Mouse (Mus musculus): ENCODE results near the gene Pdcd2. TPM values are rescaled to one million over a fixed set of nuclear protein-coding genes. Genes with fewer than 3 reads are reported as not detected.

Pdcd2 gene
- polyA plus RNA-seq (2012; rRNA removed), result 57.8 and 75.1 TPM in 2 replicates

GRCm38 (mm10) chr17:15526986-15527810, at the start of gene Pdcd2:
Gene Pdcd2, minus strand, starts transcription at chr17:15527301.
- DNase-seq, result peak; percentile 95
- 1% methylated on average over 55 of the region's 55 CpGs for WGBS
- TF ChIP-seq POLR2A (IDR thresholded peaks at IDR 0.05; ENCODE audit: control insufficient read depth, extremely low read depth, insufficient read depth, low read length, poor library complexity), result peak; percentile 73
- peak; percentile 53; the same call in 1 of the 2 replicates for TF ChIP-seq CTCF (IDR thresholded peaks at IDR 0.05; ENCODE audit: borderline replicate concordance, control insufficient read depth, extremely low read depth, insufficient read depth, low read length, poor library complexity)
- Histone ChIP-seq H3K36me3 (ENCODE audit: control insufficient read depth, insufficient read depth, low read length) (peaks cover 15% of the 10 kb centered on the region), H3K4me3 (ENCODE audit: control insufficient read depth, insufficient read depth, low read length) (peak within 1 kb of the TSS; percentile 84), H3K27ac (ENCODE audit: control insufficient read depth, insufficient read depth, low read length) (peak within 1 kb of the TSS; percentile 69), H3K4me1 (replicated peaks; ENCODE audit: control insufficient read depth, insufficient read depth, low read length) (peaks cover 6% of the 10 kb centered on the region), H3K27me3 (ENCODE audit: control insufficient read depth, insufficient read depth, low read length) (no peaks in the 10 kb centered on the region)

DNA sequence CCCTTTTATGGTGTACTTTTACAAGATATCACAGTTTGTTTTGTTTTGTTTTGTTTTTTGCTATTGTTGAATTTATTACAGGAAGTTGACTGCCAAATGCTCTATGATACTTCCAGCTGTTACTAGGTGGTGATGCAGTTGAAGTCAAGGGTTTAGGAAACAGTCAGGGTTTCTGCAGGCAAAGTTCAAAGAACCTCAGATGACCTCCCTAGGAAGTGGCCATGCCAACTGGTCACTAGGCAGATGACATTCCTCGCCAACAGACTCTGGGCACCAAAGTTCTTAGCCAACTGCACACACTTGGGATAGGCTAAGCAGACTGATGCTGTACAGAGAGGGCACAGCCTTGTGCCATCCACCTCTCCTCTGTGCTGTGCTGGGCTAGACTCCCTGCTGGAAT, 48.0 kb upstream of the Pdcd2 start:
- no peak overlapping the region for H3K27ac ChIP-seq (ENCODE audit: control insufficient read depth, insufficient read depth, low read length)
- H3K36me3 ChIP-seq (ENCODE audit: control insufficient read depth, insufficient read depth, low read length), result no peaks in the 10 kb centered on the region
- no peak overlapping the region for H3K4me3 ChIP-seq (ENCODE audit: control insufficient read depth, insufficient read depth, low read length)
- TF ChIP-seq POLR2A (IDR thresholded peaks at IDR 0.05; ENCODE audit: control insufficient read depth, extremely low read depth, insufficient read depth, low read length, poor library complexity) (no peak), CTCF (IDR thresholded peaks at IDR 0.05; ENCODE audit: borderline replicate concordance, control insufficient read depth, extremely low read depth, insufficient read depth, low read length, poor library complexity) (no peak)
- H3K4me1 ChIP-seq (replicated peaks; ENCODE audit: control insufficient read depth, insufficient read depth, low read length), result no peaks in the 10 kb centered on the region
- DNase-seq, result no peak
- WGBS, result 79% methylated on average over 1 of the region's 1 CpGs
- no peaks in the 10 kb centered on the region; the same call in 1 of the 2 replicates for H3K27me3 ChIP-seq (ENCODE audit: control insufficient read depth, insufficient read depth, low read length)

GRCm38 (mm10) chr17:15566908-15567307, 39.8 kb upstream of the Pdcd2 start:
- TF ChIP-seq POLR2A (IDR thresholded peaks at IDR 0.05; ENCODE audit: control insufficient read depth, extremely low read depth, insufficient read depth, low read length, poor library complexity), result no peak
- TF ChIP-seq CTCF (IDR thresholded peaks at IDR 0.05; ENCODE audit: borderline replicate concordance, control insufficient read depth, extremely low read depth, insufficient read depth, low read length, poor library complexity), result no peak
- H3K27me3 ChIP-seq (ENCODE audit: control insufficient read depth, insufficient read depth, low read length), result no peaks in the 10 kb centered on the region
- no peak for DNase-seq
- H3K4me1 ChIP-seq (replicated peaks; ENCODE audit: control insufficient read depth, insufficient read depth, low read length), result peaks cover 6% of the 10 kb centered on the region
- 86% methylated on average over 5 of the region's 5 CpGs for WGBS
- H3K36me3 ChIP-seq (ENCODE audit: control insufficient read depth, insufficient read depth, low read length), result no peaks in the 10 kb centered on the region
- no peak overlapping the region for H3K4me3 ChIP-seq (ENCODE audit: control insufficient read depth, insufficient read depth, low read length)
- no peak overlapping the region for H3K27ac ChIP-seq (ENCODE audit: control insufficient read depth, insufficient read depth, low read length)

- peaks cover 6% of the 10 kb centered on the region for H3K4me1 ChIP-seq (replicated peaks; ENCODE audit: control insufficient read depth, insufficient read depth, low read length)
- WGBS, result 48% methylated on average over 12 of the region's 12 CpGs
- no peaks in the 10 kb centered on the region for H3K36me3 ChIP-seq (ENCODE audit: control insufficient read depth, insufficient read depth, low read length)
- no peak for DNase-seq
- TF ChIP-seq POLR2A (IDR thresholded peaks at IDR 0.05; ENCODE audit: control insufficient read depth, extremely low read depth, insufficient read depth, low read length, poor library complexity) (no peak), CTCF (IDR thresholded peaks at IDR 0.05; ENCODE audit: borderline replicate concordance, control insufficient read depth, extremely low read depth, insufficient read depth, low read length, poor library complexity) (no peak)
- no peaks in the 10 kb centered on the region for H3K27me3 ChIP-seq (ENCODE audit: control insufficient read depth, insufficient read depth, low read length)
- no peak overlapping the region for H3K27ac ChIP-seq (ENCODE audit: control insufficient read depth, insufficient read depth, low read length)
- no peak overlapping the region for H3K4me3 ChIP-seq (ENCODE audit: control insufficient read depth, insufficient read depth, low read length)
These were observed 37.8 kb upstream of the Pdcd2 start for GRCm38 (mm10) chr17:15564928-15565300.

DNA sequence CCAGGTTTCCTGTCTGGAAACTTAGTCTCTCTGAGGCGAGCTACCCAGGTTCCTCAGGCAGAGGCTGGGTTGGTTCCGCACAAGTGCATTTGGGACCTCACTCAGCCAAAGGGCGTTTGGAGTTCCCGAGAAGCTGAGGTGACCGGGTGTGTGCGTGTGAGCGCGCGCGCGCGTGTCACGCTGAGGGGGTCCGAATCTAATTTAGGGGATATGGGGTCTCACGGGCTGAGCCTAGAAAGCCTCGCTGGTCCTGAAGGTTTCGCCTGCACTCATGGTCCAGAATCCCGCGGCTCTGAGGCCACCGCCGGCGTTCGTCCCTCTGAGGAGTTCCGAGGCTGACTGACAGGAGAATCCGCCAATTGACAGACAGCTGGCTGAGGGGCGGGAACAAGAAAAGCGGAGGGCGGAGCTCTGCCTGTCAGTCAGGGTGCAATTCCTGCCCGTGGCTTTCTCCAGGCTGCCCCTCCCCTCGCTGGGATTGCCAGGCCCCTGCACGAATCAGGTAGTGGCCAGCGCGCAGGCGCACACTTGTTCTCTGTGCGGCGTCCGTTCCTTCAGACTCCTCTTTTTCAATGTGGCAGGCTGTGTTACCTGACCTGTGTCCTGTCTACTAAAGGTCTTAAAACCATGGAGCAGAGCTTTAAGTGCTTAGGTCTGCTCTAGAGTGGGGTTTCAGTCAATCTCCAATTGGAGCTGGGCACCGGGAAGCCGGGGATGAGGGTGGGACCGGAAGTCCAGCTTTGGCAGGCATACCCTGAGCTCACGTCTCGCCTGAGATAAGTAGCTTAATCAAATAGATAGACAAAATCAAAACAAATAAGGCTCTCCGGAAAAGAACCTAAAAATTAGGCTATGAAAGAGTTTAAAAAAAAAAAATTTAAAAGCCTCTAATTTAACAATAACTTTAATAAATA, 37.2 kb upstream of the Pdcd2 start, which contains the start of gene Prdm9:
Gene Prdm9, minus strand, starts transcription at position 341 of the 914 bp plus-strand sequence.
- Histone ChIP-seq H3K27ac (ENCODE audit: control insufficient read depth, insufficient read depth, low read length) (peak within 1 kb of the TSS; percentile 55; the same call in 1 of the 2 replicates), H3K4me3 (ENCODE audit: control insufficient read depth, insufficient read depth, low read length) (peak within 1 kb of the TSS; percentile 75), H3K36me3 (ENCODE audit: control insufficient read depth, insufficient read depth, low read length) (no peaks in the 10 kb centered on the region), H3K27me3 (ENCODE audit: control insufficient read depth, insufficient read depth, low read length) (no peaks in the 10 kb centered on the region), H3K4me1 (replicated peaks; ENCODE audit: control insufficient read depth, insufficient read depth, low read length) (peaks cover 6% of the 10 kb centered on the region)
- TF ChIP-seq POLR2A (IDR thresholded peaks at IDR 0.05; ENCODE audit: control insufficient read depth, extremely low read depth, insufficient read depth, low read length, poor library complexity) (peak; percentile 44; the same call in 1 of the 2 replicates), CTCF (IDR thresholded peaks at IDR 0.05; ENCODE audit: borderline replicate concordance, control insufficient read depth, extremely low read depth, insufficient read depth, low read length, poor library complexity) (no peak)
- under 1% methylated on average over 43 of the region's 43 CpGs for WGBS
- peak; percentile 100 for DNase-seq

GRCm38 (mm10) chr17:15559946-15560345, 32.8 kb upstream of the Pdcd2 start:
- 94% methylated on average over 2 of the region's 2 CpGs for WGBS
- H3K4me1 ChIP-seq (replicated peaks; ENCODE audit: control insufficient read depth, insufficient read depth, low read length), result peaks cover 6% of the 10 kb centered on the region

More at GRCm38 (mm10) chr17:15559946-15560345, 32.8 kb upstream of the Pdcd2 start:
- Histone ChIP-seq H3K27ac (ENCODE audit: control insufficient read depth, insufficient read depth, low read length) (no peak overlapping the region), H3K36me3 (ENCODE audit: control insufficient read depth, insufficient read depth, low read length) (no peaks in the 10 kb centered on the region), H3K4me3 (ENCODE audit: control insufficient read depth, insufficient read depth, low read length) (no peak overlapping the region), H3K27me3 (ENCODE audit: control insufficient read depth, insufficient read depth, low read length) (no peaks in the 10 kb centered on the region)
- TF ChIP-seq POLR2A (IDR thresholded peaks at IDR 0.05; ENCODE audit: control insufficient read depth, extremely low read depth, insufficient read depth, low read length, poor library complexity) (no peak), CTCF (IDR thresholded peaks at IDR 0.05; ENCODE audit: borderline replicate concordance, control insufficient read depth, extremely low read depth, insufficient read depth, low read length, poor library complexity) (no peak)
- DNase-seq, result no peak

Data from thymus, adult 2 months (tissue).